Mouse (Mus musculus) splenic B cell, adult 2 months (primary cell): ENCODE results near the gene Mapk9.

ENCODE experiments used
- DNase-seq: peaks from one replicate; pipeline ENCODE4 v3.0.0-alpha.2; 2011; ENCODE audit warnings: low read depth, low spot score
- H3K27me3 ChIP-seq: 2 replicates; pipeline ENCODE4 v1.6.1; 2012; ENCODE audit warnings: mild to moderate bottlenecking, low read length, moderate library complexity, mixed read lengths; ENCODE audit not compliant: control insufficient read depth, poor library complexity, insufficient read depth, severe bottlenecking
- H3K36me3 ChIP-seq: 2 replicates; pipeline ENCODE4 v1.6.1; 2012; ENCODE audit warnings: mild to moderate bottlenecking, low read length, moderate library complexity, mixed read lengths; ENCODE audit not compliant: control insufficient read depth, poor library complexity, insufficient read depth, severe bottlenecking

Gene Mapk9

GRCm38 (mm10) chr11:49895966-49896590, 49.5 kb downstream of the Mapk9 start:
- no peaks in the 10 kb centered on the region for H3K36me3 ChIP-seq
- 0 out of 2 replicates have a peak, but pooled peaks cover under 1% of the 10 kb centered on the region for H3K27me3 ChIP-seq
- no peak for DNase-seq

GRCm38 (mm10) chr11:49900043-49900442, 53.5 kb downstream of the Mapk9 start:
- Histone ChIP-seq H3K27me3 (0 out of 2 replicates have a peak, but pooled peaks cover 2% of the 10 kb centered on the region), H3K36me3 (no peaks in the 10 kb centered on the region)
- DNase-seq: no peak

GRCm38 (mm10) chr11:49900962-49901658, 54.6 kb downstream of the Mapk9 start:
- Histone ChIP-seq H3K36me3 (no peaks in the 10 kb centered on the region), H3K27me3 (0 out of 2 replicates have a peak, but pooled peaks cover 2% of the 10 kb centered on the region)
- DNase-seq: no peak

- peak; percentile 64 for DNase-seq
- no peaks in the 10 kb centered on the region for H3K36me3 ChIP-seq
- H3K27me3 ChIP-seq: 0 out of 2 replicates have a peak, but pooled peaks cover 2% of the 10 kb centered on the region
Measured at GRCm38 (mm10) chr11:49901659-49902458, 55.3 kb downstream of the Mapk9 start, which contains the start of gene Rasgef1c. TSS of gene Rasgef1c (plus strand) at chr11:49901835.

- H3K27me3 ChIP-seq: 0 out of 2 replicates have a peak, but pooled peaks cover 2% of the 10 kb centered on the region
- DNase-seq: peak; percentile 62
Measured at GRCm38 (mm10) chr11:49903333-49903732, 56.8 kb downstream of the Mapk9 start.

GRCm38 (mm10) chr11:49918521-49919180, 72.1 kb downstream of the Mapk9 start:
- no peaks in the 10 kb centered on the region; the same call in 1 of the 2 replicates for H3K27me3 ChIP-seq
- H3K36me3 ChIP-seq: no peaks in the 10 kb centered on the region
- DNase-seq: peak; percentile 41

More at GRCm38 (mm10) chr11:49903333-49903732, 56.8 kb downstream of the Mapk9 start:
- H3K36me3 ChIP-seq: no peaks in the 10 kb centered on the region

- Histone ChIP-seq H3K36me3 (no peaks in the 10 kb centered on the region), H3K27me3 (no peaks in the 10 kb centered on the region; the same call in 1 of the 2 replicates)
- DNase-seq: peak; percentile 8
Measured at GRCm38 (mm10) chr11:49919304-49919703, 72.8 kb downstream of the Mapk9 start.

- Histone ChIP-seq H3K36me3 (no peaks in the 10 kb centered on the region), H3K27me3 (no peaks in the 10 kb centered on the region)
- no peak for DNase-seq
Measured at GRCm38 (mm10) chr11:49923539-49923938, 77.0 kb downstream of the Mapk9 start.

GRCm38 (mm10) chr11:49926183-49926582, 79.6 kb downstream of the Mapk9 start:
- DNase-seq: no peak
- no peaks in the 10 kb centered on the region for H3K27me3 ChIP-seq
- H3K36me3 ChIP-seq: no peaks in the 10 kb centered on the region

- DNase-seq: no peak
- Histone ChIP-seq H3K36me3 (no peaks in the 10 kb centered on the region), H3K27me3 (no peaks in the 10 kb centered on the region)
Measured at GRCm38 (mm10) chr11:49927169-49927568, 80.6 kb downstream of the Mapk9 start.

GRCm38 (mm10) chr11:49927670-49928069, 81.1 kb downstream of the Mapk9 start:
- H3K27me3 ChIP-seq: no peaks in the 10 kb centered on the region
- no peaks in the 10 kb centered on the region for H3K36me3 ChIP-seq
- DNase-seq: no peak

- no peak for DNase-seq
- H3K27me3 ChIP-seq: no peaks in the 10 kb centered on the region
- H3K36me3 ChIP-seq: no peaks in the 10 kb centered on the region
Measured at GRCm38 (mm10) chr11:49931037-49931625, 84.6 kb downstream of the Mapk9 start.

GRCm38 (mm10) chr11:49931853-49932252, 85.3 kb downstream of the Mapk9 start:
- H3K27me3 ChIP-seq: no peaks in the 10 kb centered on the region
- no peak for DNase-seq
- H3K36me3 ChIP-seq: no peaks in the 10 kb centered on the region

GRCm38 (mm10) chr11:49933811-49934210, 87.3 kb downstream of the Mapk9 start:
- no peak for DNase-seq
- Histone ChIP-seq H3K36me3 (no peaks in the 10 kb centered on the region), H3K27me3 (no peaks in the 10 kb centered on the region)
